Mouse (Mus musculus) urinary bladder, adult 18-20 months (tissue): ENCODE measurements around the gene Nbea.

ENCODE experiments used
- DNase-seq, 2 experiments: peaks; one replicate each; pipeline ENCODE4 v3.0.0; 2022; ENCODE audit warnings: low spot score in 2 of 2, mixed read lengths in 2 of 2

The Nbea gene

GRCm38 (mm10) chr3:55593312-55593711 is 590.2 kb downstream of the Nbea start:
- DNase-seq = no peak

- DNase-seq = no peak
Observed at GRCm38 (mm10) chr3:55590727-55591126, 592.8 kb downstream of the Nbea start.

- DNase-seq = no peak
Observed at GRCm38 (mm10) chr3:55590291-55590690, 593.2 kb downstream of the Nbea start.

- DNase-seq = no peak
Observed at GRCm38 (mm10) chr3:55589402-55589944, 594.0 kb downstream of the Nbea start.

DNA sequence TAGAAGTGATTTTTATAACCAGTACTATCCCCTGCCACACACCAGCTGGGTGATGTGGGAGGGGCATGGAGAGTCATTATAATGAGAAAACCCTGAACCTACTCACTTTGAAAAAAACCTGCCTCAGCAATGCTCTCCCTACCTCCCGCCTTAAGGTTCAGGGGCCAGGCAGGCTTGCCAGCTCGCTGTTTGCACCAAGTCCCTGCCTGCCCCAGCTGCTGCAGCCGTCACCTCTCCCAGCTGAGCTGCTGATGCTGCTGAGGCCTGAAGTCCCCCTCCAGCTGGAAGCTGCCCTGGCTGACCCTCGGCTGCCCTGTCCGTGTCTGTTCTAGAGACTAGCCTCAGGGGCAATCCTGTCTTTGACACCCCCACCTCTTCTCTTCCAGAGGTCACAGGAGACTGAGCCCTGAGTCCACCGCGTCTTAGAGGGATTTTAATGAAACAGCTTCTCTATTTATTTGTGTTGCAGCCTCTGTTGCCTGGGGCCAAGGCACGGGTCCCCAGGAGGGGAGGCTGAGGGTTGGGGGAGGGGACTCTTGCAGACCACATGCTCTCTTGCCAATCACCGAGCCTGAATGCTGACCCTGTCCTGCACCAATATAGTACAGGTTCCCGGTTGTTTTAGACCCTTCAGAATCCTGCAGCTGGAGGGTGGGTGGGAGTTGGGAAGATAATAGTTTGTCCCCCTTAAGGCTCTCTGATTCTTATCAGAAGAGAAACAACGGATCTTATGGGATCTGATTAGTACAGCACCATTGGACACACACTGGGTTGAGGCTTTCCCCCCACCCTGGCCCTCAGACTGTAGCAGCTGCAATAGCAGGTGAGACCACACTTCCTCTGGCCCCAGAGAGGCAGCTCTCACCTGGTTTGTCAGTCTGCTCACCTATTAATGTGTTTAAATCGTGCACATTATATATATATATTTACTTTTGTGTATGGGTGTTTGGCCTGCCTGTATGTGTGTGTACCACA is 595.2 kb downstream of the Nbea start:
- DNase-seq = no peak

DNA sequence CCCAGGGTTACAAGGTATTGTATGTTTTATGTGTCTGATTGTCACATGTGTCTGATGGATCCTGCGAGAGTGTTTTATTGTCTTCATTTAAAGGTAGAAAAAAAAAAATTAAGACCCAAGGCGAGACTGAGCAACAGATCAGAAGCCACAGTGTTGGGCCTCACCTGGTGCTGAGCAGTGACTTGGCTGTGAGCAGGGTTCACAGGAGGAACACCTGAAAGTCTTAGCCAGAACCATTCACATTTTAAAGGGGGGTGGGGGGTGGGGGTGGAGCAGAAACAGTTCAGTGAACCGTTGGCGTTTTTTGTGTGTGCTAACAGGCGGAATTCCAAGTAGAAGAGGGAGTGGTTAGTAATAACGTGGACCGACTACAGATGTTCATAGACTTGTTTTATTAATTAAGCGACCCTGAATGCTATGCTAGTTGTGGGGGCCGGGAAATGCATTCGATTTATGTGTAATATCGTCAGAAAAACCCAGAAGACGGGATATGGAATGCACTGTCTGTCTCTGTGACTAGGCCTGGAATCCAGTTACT is 596.0 kb downstream of the Nbea start:
- no peak for DNase-seq
